Mouse (Mus musculus) layer of hippocampus, adult 11-12 months (tissue): Measurements from ENCODE around the gene Pnrc2.

Experiments
- DNase-seq: peaks from one replicate; pipeline ENCODE4 v3.0.0; 2022; ENCODE audit warnings: low spot score

Pnrc2 gene

GRCm38 (mm10) chr4:135870227-135871023 is 3.2 kb downstream of the Pnrc2 start:
- no peak for DNase-seq

- DNase-seq: no peak
These were observed 4.7 kb downstream of the Pnrc2 start for GRCm38 (mm10) chr4:135868996-135869395.

- DNase-seq: no peak
These were observed 16.0 kb downstream of the Pnrc2 start for GRCm38 (mm10) chr4:135857597-135858186.

GRCm38 (mm10) chr4:135856223-135857091 is 17.2 kb downstream of the Pnrc2 start:
- peak; percentile 60 for DNase-seq

- peak; percentile 95 for DNase-seq
These were observed 18.0 kb downstream of the Pnrc2 start, which contains the start of gene Srsf10 for GRCm38 (mm10) chr4:135855536-135856222. Gene Srsf10, plus strand, starts transcription at chr4:135855747.

- DNase-seq: no peak
These were observed 18.6 kb downstream of the Pnrc2 start for GRCm38 (mm10) chr4:135855080-135855479.

- DNase-seq: no peak
These were observed 19.0 kb downstream of the Pnrc2 start for GRCm38 (mm10) chr4:135854630-135855029.

- peak; percentile 35 for DNase-seq
These were observed 19.6 kb downstream of the Pnrc2 start for GRCm38 (mm10) chr4:135853987-135854546.

GRCm38 (mm10) chr4:135851942-135852341 is 21.7 kb downstream of the Pnrc2 start:
- no peak for DNase-seq

- DNase-seq: peak; percentile 73
These were observed 23.1 kb downstream of the Pnrc2 start for GRCm38 (mm10) chr4:135850411-135851095.

GRCm38 (mm10) chr4:135847581-135847980 is 26.1 kb downstream of the Pnrc2 start:
- no peak for DNase-seq

- DNase-seq: no peak
These were observed 29.2 kb downstream of the Pnrc2 start for GRCm38 (mm10) chr4:135844400-135844799.

GRCm38 (mm10) chr4:135839293-135840011 is 34.2 kb downstream of the Pnrc2 start:
- no peak for DNase-seq

- DNase-seq: no peak
These were observed 34.7 kb downstream of the Pnrc2 start for GRCm38 (mm10) chr4:135838925-135839292.

GRCm38 (mm10) chr4:135834124-135834717 is 39.4 kb downstream of the Pnrc2 start:
- no peak for DNase-seq

GRCm38 (mm10) chr4:135833301-135834123 is 40.1 kb downstream of the Pnrc2 start:
- no peak for DNase-seq

GRCm38 (mm10) chr4:135832070-135832469 is 41.6 kb downstream of the Pnrc2 start:
- no peak for DNase-seq

- DNase-seq: peak; percentile 60
These were observed 45.2 kb downstream of the Pnrc2 start for GRCm38 (mm10) chr4:135828491-135828890.

GRCm38 (mm10) chr4:135824254-135824653 is 49.4 kb downstream of the Pnrc2 start:
- no peak for DNase-seq
